ENCODE assay signal across 8 mouse cellular contexts in genomic region chr17:43952219-43952618, GRCm38 (mm10).
DNase-seq lines count a peak whose midpoint lies in the region; ATAC-seq lines count a peak whose summit lies in the region.

No protein-coding gene starts in this region.

- 0 out of 2 replicates have a peak, but pooled peaks have one; percentile 1 for ATAC-seq in frontal cortex, adult (ENCODE audit: low TSS enrichment)
- ATAC-seq in heart, embryonic 14.5 days (ENCODE audit: insufficient number of reproducible peaks, insufficient read depth, low FRiP score, low read depth) = no peak; the same call in 1 of the 2 replicates
- ATAC-seq in midbrain, embryonic 13.5 days = peak; percentile 57

- H3K4me1 ChIP-seq in heart, embryonic 14.5 days (ENCODE audit: control insufficient read depth in 2 of 2, insufficient read depth in 2 of 2, low read length in 2 of 2) = peaks cover 9 to 22% of the 10 kb centered on the region in 2 experiments
- H3K4me1 ChIP-seq in midbrain, embryonic 13.5 days (replicated peaks) = peaks cover 25% of the 10 kb centered on the region

- H3K4me2 ChIP-seq in heart, embryonic 14.5 days (ENCODE audit: low read length) = peak overlapping the region; percentile 64
- H3K4me2 ChIP-seq in midbrain, embryonic 13.5 days (replicated peaks) = peak overlapping the region; percentile 57

- no peaks in the 10 kb centered on the region for H3K9me3 ChIP-seq in heart, embryonic 14.5 days (ENCODE audit: control insufficient read depth, low read length)
- H3K9me3 ChIP-seq in midbrain, embryonic 13.5 days = no peaks in the 10 kb centered on the region

- peak overlapping the region; percentile 62 for H3K9ac ChIP-seq in heart, embryonic 14.5 days (ENCODE audit: low read length)
- H3K9ac ChIP-seq in midbrain, embryonic 13.5 days (replicated peaks) = peak overlapping the region; percentile 61

- DNase-seq in frontal cortex, postnatal 36 days (ENCODE audit: low spot score in 2 of 2) = no peak
- peak; percentile 51 for DNase-seq in cerebellum, adult 9-11 months
- DNase-seq in testis, postnatal 10 days (ENCODE audit: low spot score) = no peak
- DNase-seq in testis, postnatal 14 days (ENCODE audit: low spot score) = no peak
- DNase-seq in left cerebral cortex, postnatal 25 days (ENCODE audit: low spot score in 2 of 2) = no peak

- no peaks in the 10 kb centered on the region for H3K27me3 ChIP-seq in heart, embryonic 14.5 days (ENCODE audit: control insufficient read depth, insufficient read depth, low read length)
- no peaks in the 10 kb centered on the region for H3K27me3 ChIP-seq in midbrain, embryonic 13.5 days

- 0 out of 4 replicates have a peak overlapping the region, but pooled peaks of 1 of the 2 experiments have one; percentile 13 for H3K4me3 ChIP-seq in heart, embryonic 14.5 days (ENCODE audit: control insufficient read depth in 1 of 2, insufficient read depth in 1 of 2, low read depth in 1 of 2, low read length in 2 of 2)
- H3K4me3 ChIP-seq in midbrain, embryonic 13.5 days (replicated peaks) = peak overlapping the region; percentile 41

- peak overlapping the region; percentile 78 to 80 for H3K27ac ChIP-seq in heart, embryonic 14.5 days (replicated peaks in 1 of 2; ENCODE audit: control insufficient read depth in 1 of 2, insufficient read depth in 1 of 2, low read depth in 2 of 2, low read length in 2 of 2)
- H3K27ac ChIP-seq in midbrain, embryonic 13.5 days = peak overlapping the region; percentile 86

- no peaks in the 10 kb centered on the region for H3K36me3 ChIP-seq in heart, embryonic 14.5 days (ENCODE audit: control insufficient read depth, insufficient read depth, low read length)
- no peaks in the 10 kb centered on the region for H3K36me3 ChIP-seq in midbrain, embryonic 13.5 days

- WGBS in heart, embryonic 14.5 days = 13% methylated on average over 5 of the region's 5 CpGs
- WGBS in midbrain, embryonic 13.5 days = 3% methylated on average over 5 of the region's 5 CpGs

- intact Hi-C loops in left cerebral cortex, postnatal 25 days (cut with DNase I) = loop anchor here (10.0 kb wide), 1 partner anchor 73 kb away; no protein-coding TSS in a partner anchor
